Mouse (Mus musculus) neural tube, embryonic 13.5 days (tissue): ENCODE measurements around the gene 9630041A04Rik. TPM values are rescaled to one million over a fixed set of nuclear protein-coding genes. Genes with fewer than 3 reads are reported as not detected.

Experiments
- ATAC-seq: fragments of 200-750 bp; cut with Nextera tagmentation; 2 replicates; pipeline ENCODE4 v1.8.0; 2017; ENCODE audit warnings: low read depth, mild to moderate bottlenecking, moderate TSS enrichment, moderate library complexity
- H3K27ac ChIP-seq: fragments of 300-500 bp; sonication (generic); replicated peaks from 2 replicates; pipeline ENCODE4 v1.5.1; 2015; ENCODE audit warnings: moderate library complexity, mild to moderate bottlenecking, inconsistent platforms
- H3K27me3 ChIP-seq: fragments of 300-500 bp; sonication (generic); 2 replicates; pipeline ENCODE4 v1.6.1; 2015; ENCODE audit warnings: mild to moderate bottlenecking, inconsistent platforms
- H3K36me3 ChIP-seq: fragments of 300-500 bp; sonication (generic); 2 replicates; pipeline ENCODE4 v1.6.1; 2015; ENCODE audit warnings: mild to moderate bottlenecking, inconsistent platforms
- H3K4me1 ChIP-seq: fragments of 300-500 bp; sonication (generic); replicated peaks from 2 replicates; pipeline ENCODE4 v1.6.1; 2015; ENCODE audit warnings: inconsistent platforms
- H3K4me2 ChIP-seq: fragments of 300-500 bp; sonication (generic); 2 replicates; pipeline ENCODE4 v1.6.1; 2015; ENCODE audit warnings: inconsistent platforms, mild to moderate bottlenecking, moderate library complexity
- H3K4me3 ChIP-seq: fragments of 300-500 bp; sonication (generic); 2 replicates; pipeline ENCODE4 v1.5.1; 2015; ENCODE audit warnings: mild to moderate bottlenecking, inconsistent platforms
- H3K9ac ChIP-seq: fragments of 300-500 bp; sonication (generic); 2 replicates; pipeline ENCODE4 v1.6.1; 2015; ENCODE audit warnings: moderate library complexity, mild to moderate bottlenecking, inconsistent platforms
- H3K9me3 ChIP-seq: fragments of 300-500 bp; sonication (generic); 2 replicates; pipeline ENCODE4 v1.6.1; 2016; ENCODE audit warnings: inconsistent platforms
- WGBS: fragments of 180-500 bp; shearing (Covaris S2); methylation state at CpG from one replicate; pipeline ENCODE4 v1.1.7; 2015; 5-methylcytosine and 5-hydroxymethylcytosine counted together
- polyA plus RNA-seq: library from polyadenylated mRNA; unstranded; fragments of >200 nt; fragmentation: Nextera tagmentation; extraction: Ambion mirVana; gene quantifications from 2 replicates; pipeline ENCODE4 v1.2.1, GENCODE M21; 2015

The 9630041A04Rik gene
- polyA plus RNA-seq, 1 experiment from 2014 or later, result 0.20 TPM

DNA sequence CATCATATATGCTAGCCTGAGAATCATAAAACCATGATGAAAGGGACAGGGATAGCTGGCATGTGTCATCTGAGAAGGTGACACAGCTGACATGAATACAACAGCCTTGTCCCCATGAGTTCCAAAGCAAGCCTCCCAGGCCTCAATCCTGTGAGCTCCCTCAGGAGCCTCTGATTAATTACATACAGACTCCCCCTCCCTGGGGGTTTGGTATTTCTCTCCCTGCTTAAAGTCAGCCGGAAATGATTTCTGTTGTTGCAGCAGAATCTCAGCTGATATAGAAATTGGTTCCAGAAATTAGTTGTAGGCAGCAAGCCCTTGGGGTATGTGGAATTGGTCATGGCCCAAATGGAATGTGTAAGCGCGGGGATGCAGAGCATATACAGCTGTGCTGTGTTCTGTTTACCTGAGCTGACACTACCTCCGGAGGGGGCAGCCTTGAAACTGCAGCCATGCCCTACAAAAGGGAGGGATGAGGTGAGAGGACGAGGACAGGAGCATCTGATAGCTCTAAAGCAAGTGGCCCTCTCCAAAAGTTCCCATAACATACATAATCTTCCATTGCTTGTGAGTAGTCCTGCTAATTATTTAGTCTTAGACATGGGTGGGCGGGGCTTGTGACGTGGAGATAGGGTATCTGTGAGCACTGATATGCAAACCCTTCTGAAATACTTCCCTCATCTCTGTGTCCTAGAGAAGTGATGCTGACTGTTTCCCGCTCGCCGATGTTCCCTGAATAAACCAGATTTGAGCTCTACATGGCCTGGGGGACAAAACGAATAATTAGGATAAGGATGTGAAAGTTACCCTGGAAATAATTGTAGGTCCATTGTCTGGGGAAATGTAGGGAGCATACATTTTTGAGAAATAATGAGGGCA, 15.7 kb downstream of the 9630041A04Rik start:
- 76% methylated on average over 11 of the region's 11 CpGs for WGBS
- no peak overlapping the region for H3K27ac ChIP-seq
- H3K27me3 ChIP-seq, result no peaks in the 10 kb centered on the region
- no peak overlapping the region for H3K9ac ChIP-seq
- H3K9me3 ChIP-seq, result no peaks in the 10 kb centered on the region
- no peak for ATAC-seq
- H3K36me3 ChIP-seq, result no peaks in the 10 kb centered on the region
- H3K4me3 ChIP-seq, result no peak overlapping the region
- H3K4me2 ChIP-seq, result no peak overlapping the region
- H3K4me1 ChIP-seq, result no peaks in the 10 kb centered on the region; the same call in 1 of the 2 replicates

DNA sequence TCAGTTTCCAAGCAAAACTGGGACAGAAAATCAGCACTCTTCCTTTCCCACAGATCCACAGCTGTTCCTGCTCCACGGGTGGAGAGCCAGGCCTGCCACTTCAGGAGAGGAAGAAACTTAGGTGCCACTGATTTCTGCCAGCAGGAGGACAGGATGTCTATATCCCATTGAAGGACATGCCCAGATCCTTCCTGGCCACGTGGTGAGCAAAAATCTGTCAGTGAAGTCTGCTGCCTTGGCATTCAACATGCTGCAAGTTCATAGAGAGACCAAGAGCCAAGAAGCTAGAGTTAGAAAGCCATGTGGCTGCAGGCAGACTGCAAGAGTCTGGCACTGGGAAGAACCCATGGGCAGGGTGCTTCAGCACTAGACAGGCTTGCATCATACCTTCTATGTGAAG, 21.7 kb downstream of the 9630041A04Rik start:
- Histone ChIP-seq H3K36me3 (no peaks in the 10 kb centered on the region), H3K27me3 (no peaks in the 10 kb centered on the region), H3K4me1 (no peaks in the 10 kb centered on the region), H3K4me3 (no peak overlapping the region), H3K27ac (no peak overlapping the region), H3K9me3 (no peaks in the 10 kb centered on the region), H3K4me2 (no peak overlapping the region), H3K9ac (no peak overlapping the region)
- WGBS, result 74% methylated on average over 2 of the region's 2 CpGs
- no peak for ATAC-seq

- Histone ChIP-seq H3K4me1 (no peaks in the 10 kb centered on the region), H3K9ac (no peak overlapping the region), H3K27ac (no peak overlapping the region), H3K36me3 (no peaks in the 10 kb centered on the region), H3K4me2 (no peak overlapping the region), H3K27me3 (no peaks in the 10 kb centered on the region), H3K9me3 (no peaks in the 10 kb centered on the region), H3K4me3 (no peak overlapping the region)
- 92% methylated on average over 1 of the region's 1 CpGs for WGBS
- no peak for ATAC-seq
Measured at GRCm38 (mm10) chr9:101897851-101898250, 36.2 kb downstream of the 9630041A04Rik start.

DNA sequence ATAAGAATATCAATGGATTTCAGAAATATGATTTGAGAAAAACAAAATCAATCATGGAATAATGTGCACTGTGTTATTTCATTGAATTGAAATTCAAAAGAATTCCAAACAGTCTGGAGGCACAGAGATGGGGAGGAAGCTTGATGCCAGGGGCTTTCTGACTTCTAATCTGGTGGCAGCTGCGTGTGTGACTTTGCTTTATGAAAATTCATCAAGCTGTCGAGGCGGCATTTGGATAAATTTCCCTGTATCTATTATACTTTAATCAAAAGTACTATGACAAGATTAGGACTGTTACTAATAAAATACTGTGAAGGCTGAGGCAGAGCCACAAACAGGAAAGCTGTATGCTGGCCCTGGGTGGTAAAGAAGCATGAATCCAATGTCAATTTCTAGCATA, 41.8 kb downstream of the 9630041A04Rik start:
- Histone ChIP-seq H3K27ac (no peak overlapping the region), H3K4me3 (no peak overlapping the region), H3K36me3 (no peaks in the 10 kb centered on the region), H3K4me1 (peaks cover 7% of the 10 kb centered on the region), H3K9me3 (no peaks in the 10 kb centered on the region), H3K4me2 (no peak overlapping the region), H3K27me3 (no peaks in the 10 kb centered on the region), H3K9ac (no peak overlapping the region)
- no peak for ATAC-seq
- WGBS, result 79% methylated on average over 3 of the region's 3 CpGs

GRCm38 (mm10) chr9:101907747-101908255, 46.2 kb downstream of the 9630041A04Rik start:
- ATAC-seq, result no peak
- Histone ChIP-seq H3K36me3 (no peaks in the 10 kb centered on the region), H3K9ac (no peak overlapping the region), H3K27ac (no peak overlapping the region), H3K27me3 (no peaks in the 10 kb centered on the region), H3K4me3 (no peak overlapping the region), H3K4me2 (no peak overlapping the region), H3K9me3 (no peaks in the 10 kb centered on the region), H3K4me1 (peaks cover 36% of the 10 kb centered on the region)
- WGBS, result 50% methylated on average over 6 of the region's 6 CpGs

- Histone ChIP-seq H3K4me3 (no peak overlapping the region), H3K4me1 (peaks cover 36% of the 10 kb centered on the region), H3K9ac (no peak overlapping the region), H3K4me2 (no peak overlapping the region), H3K27me3 (no peaks in the 10 kb centered on the region), H3K27ac (no peak overlapping the region), H3K9me3 (no peaks in the 10 kb centered on the region), H3K36me3 (no peaks in the 10 kb centered on the region)
- WGBS, result 38% methylated on average over 5 of the region's 5 CpGs
- peak; percentile 51 for ATAC-seq
Measured at GRCm38 (mm10) chr9:101908849-101909248, 47.2 kb downstream of the 9630041A04Rik start.

GRCm38 (mm10) chr9:101909491-101909890, 47.9 kb downstream of the 9630041A04Rik start:
- Histone ChIP-seq H3K4me1 (peaks cover 36% of the 10 kb centered on the region), H3K4me2 (no peak overlapping the region), H3K4me3 (no peak overlapping the region), H3K36me3 (no peaks in the 10 kb centered on the region), H3K9me3 (no peaks in the 10 kb centered on the region), H3K27me3 (no peaks in the 10 kb centered on the region), H3K9ac (no peak overlapping the region), H3K27ac (no peak overlapping the region)
- WGBS, result 77% methylated on average over 4 of the region's 4 CpGs
- no peak for ATAC-seq

- Histone ChIP-seq H3K4me2 (no peak overlapping the region), H3K4me1 (peaks cover 36% of the 10 kb centered on the region), H3K27me3 (no peaks in the 10 kb centered on the region), H3K27ac (0 out of 2 replicates have a peak overlapping the region, but pooled peaks have one; percentile 13), H3K9ac (no peak overlapping the region), H3K4me3 (no peak overlapping the region), H3K36me3 (no peaks in the 10 kb centered on the region), H3K9me3 (no peaks in the 10 kb centered on the region)
- 25% methylated on average over 9 of the region's 9 CpGs for WGBS
- ATAC-seq, result peak; percentile 81
Measured at GRCm38 (mm10) chr9:101911176-101911866, 49.7 kb downstream of the 9630041A04Rik start.

DNA sequence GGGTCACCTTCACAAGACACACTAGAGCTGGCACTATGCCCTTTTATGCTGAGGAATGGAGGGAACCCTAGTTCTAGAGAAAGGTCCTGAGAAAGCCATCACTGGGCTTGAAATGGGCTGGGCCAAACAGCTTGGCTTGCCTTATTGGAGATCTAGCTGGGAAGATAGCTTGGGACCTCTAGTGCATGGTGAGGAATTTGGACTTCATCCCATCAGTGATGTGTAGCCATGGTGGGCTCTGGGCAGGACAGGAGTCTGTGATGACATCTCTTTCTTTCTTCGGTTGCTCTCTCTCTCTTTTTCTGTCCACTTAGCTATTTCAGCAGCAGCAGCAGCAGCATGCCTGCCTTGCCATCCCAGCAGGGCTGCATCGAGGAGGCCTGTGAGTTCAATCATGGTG, 53.4 kb downstream of the 9630041A04Rik start:
- no peak overlapping the region for H3K4me2 ChIP-seq
- ATAC-seq, result no peak
- H3K27me3 ChIP-seq, result no peaks in the 10 kb centered on the region
- H3K9ac ChIP-seq, result no peak overlapping the region
- H3K27ac ChIP-seq, result no peak overlapping the region
- peaks cover 15% of the 10 kb centered on the region for H3K4me1 ChIP-seq
- no peak overlapping the region for H3K4me3 ChIP-seq
- 90% methylated on average over 2 of the region's 2 CpGs for WGBS
- H3K36me3 ChIP-seq, result no peaks in the 10 kb centered on the region
- no peaks in the 10 kb centered on the region for H3K9me3 ChIP-seq

GRCm38 (mm10) chr9:101918771-101919170, 57.1 kb downstream of the 9630041A04Rik start:
- 87% methylated on average over 4 of the region's 4 CpGs for WGBS
- peaks cover 6% of the 10 kb centered on the region; the same call in 1 of the 2 replicates for H3K36me3 ChIP-seq
- H3K27me3 ChIP-seq, result no peaks in the 10 kb centered on the region
- no peaks in the 10 kb centered on the region for H3K9me3 ChIP-seq
- no peak overlapping the region for H3K27ac ChIP-seq
- no peak overlapping the region for H3K9ac ChIP-seq
- no peak for ATAC-seq
- no peaks in the 10 kb centered on the region for H3K4me1 ChIP-seq
- H3K4me2 ChIP-seq, result no peak overlapping the region
- H3K4me3 ChIP-seq, result no peak overlapping the region

DNA sequence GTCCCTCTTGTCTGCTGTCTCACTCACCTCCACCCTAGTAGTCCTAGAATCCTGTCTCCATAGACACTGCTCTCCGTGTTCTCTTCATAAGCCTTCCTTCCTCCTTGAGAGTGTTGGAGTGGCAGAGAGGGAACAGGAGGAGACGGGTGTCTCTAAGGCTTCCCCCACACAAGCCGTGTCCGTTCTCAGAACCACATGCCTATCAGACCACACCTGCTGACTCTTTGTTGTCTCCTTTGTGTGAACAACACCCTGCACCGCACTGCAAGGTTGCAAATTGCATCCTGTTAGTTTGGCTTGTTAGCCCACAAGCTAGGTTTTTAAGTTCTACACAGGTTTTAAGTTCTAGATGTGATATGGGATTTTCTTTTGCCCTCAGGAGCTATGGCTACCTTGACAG, 57.7 kb downstream of the 9630041A04Rik start:
- Histone ChIP-seq H3K4me1 (no peaks in the 10 kb centered on the region), H3K4me3 (no peak overlapping the region), H3K27ac (no peak overlapping the region), H3K27me3 (no peaks in the 10 kb centered on the region), H3K36me3 (peaks cover 6% of the 10 kb centered on the region; the same call in 1 of the 2 replicates), H3K4me2 (no peak overlapping the region), H3K9me3 (no peaks in the 10 kb centered on the region), H3K9ac (no peak overlapping the region)
- WGBS, result 84% methylated on average over 5 of the region's 5 CpGs
- ATAC-seq, result no peak

DNA sequence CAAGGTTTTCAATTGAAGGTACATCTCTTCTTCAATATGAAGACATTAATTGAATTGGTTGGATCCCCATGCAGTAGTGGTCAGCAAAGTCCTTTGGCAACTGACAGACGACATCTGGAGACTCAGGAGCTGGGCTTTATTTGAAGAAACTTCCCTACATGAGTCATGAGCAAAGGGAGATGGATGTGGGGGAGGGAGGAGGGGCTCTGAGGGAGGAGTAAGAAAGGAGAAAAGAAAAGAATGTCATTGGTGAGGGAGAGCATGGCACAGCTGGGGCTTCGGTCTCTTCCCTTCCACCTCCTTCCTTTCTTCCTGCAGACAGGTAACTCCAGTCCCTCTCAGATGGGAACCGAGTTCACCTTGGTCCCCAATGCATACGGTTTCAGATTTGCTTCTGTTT, 61.2 kb downstream of the 9630041A04Rik start:
- Histone ChIP-seq H3K9ac (no peak overlapping the region), H3K4me1 (0 out of 2 replicates have a peak, but pooled peaks cover 6% of the 10 kb centered on the region), H3K9me3 (no peaks in the 10 kb centered on the region), H3K4me2 (no peak overlapping the region), H3K27ac (no peak overlapping the region), H3K27me3 (no peaks in the 10 kb centered on the region), H3K36me3 (peaks cover 6% of the 10 kb centered on the region; the same call in 1 of the 2 replicates), H3K4me3 (no peak overlapping the region)
- 84% methylated on average over 4 of the region's 4 CpGs for WGBS
- ATAC-seq, result no peak
